Mouse (Mus musculus): ENCODE measurements at regions not wholly inside any gene's neighbourhood (a gene's known extent, or its start where the extent isn't known, plus 50 kb on each side); places are given as distances from the start of the nearest gene placed in this dataset.

GRCm38 (mm10) chr9:68340921-68341320 lies 312.7 kb upstream of the Rora start:
- H3K36me3 ChIP-seq (ENCODE audit: insufficient read depth, low read length): no peaks in the 10 kb centered on the region
- no peak for ATAC-seq (replicated peaks; ENCODE audit: low FRiP score, low read depth)
- DNase-seq (ENCODE audit: low spot score): no peak
- no peaks in the 10 kb centered on the region for H3K4me1 ChIP-seq (replicated peaks; ENCODE audit: insufficient read depth, low read length)
- H3K4me2 ChIP-seq (ENCODE audit: low read length): no peak overlapping the region
- H3K27ac ChIP-seq: no peak overlapping the region
- H3K4me3 ChIP-seq (replicated peaks; ENCODE audit: low read depth, low read length): no peak overlapping the region
- no peak for TF ChIP-seq CTCF (IDR thresholded peaks at IDR 0.05; ENCODE audit: low read depth)
- no peaks in the 10 kb centered on the region for H3K9me3 ChIP-seq (replicated peaks; ENCODE audit: low read length)
- H3K9ac ChIP-seq (ENCODE audit: low read depth, low read length): no peak overlapping the region
- WGBS: 59% methylated on average over 3 of the region's 3 CpGs
- H3K27me3 ChIP-seq (ENCODE audit: insufficient read depth, low read length): no peaks in the 10 kb centered on the region

- DNase-seq (ENCODE audit: low spot score): no peak
- H3K36me3 ChIP-seq (ENCODE audit: insufficient read depth, low read length): no peaks in the 10 kb centered on the region
- no peak overlapping the region for H3K4me2 ChIP-seq (ENCODE audit: low read length)
- H3K9me3 ChIP-seq (replicated peaks; ENCODE audit: low read length): no peaks in the 10 kb centered on the region
- TF ChIP-seq CTCF (IDR thresholded peaks at IDR 0.05; ENCODE audit: low read depth): no peak
- no peak overlapping the region for H3K27ac ChIP-seq
- no peaks in the 10 kb centered on the region for H3K4me1 ChIP-seq (replicated peaks; ENCODE audit: insufficient read depth, low read length)
- no peak for ATAC-seq (replicated peaks; ENCODE audit: low FRiP score, low read depth)
- H3K4me3 ChIP-seq (replicated peaks; ENCODE audit: low read depth, low read length): no peak overlapping the region
- 83% methylated on average over 3 of the region's 3 CpGs for WGBS
- H3K27me3 ChIP-seq (ENCODE audit: insufficient read depth, low read length): no peaks in the 10 kb centered on the region
- no peak overlapping the region for H3K9ac ChIP-seq (ENCODE audit: low read depth, low read length)
These were observed 312.1 kb upstream of the Rora start for GRCm38 (mm10) chr9:68341511-68341910.

DNA sequence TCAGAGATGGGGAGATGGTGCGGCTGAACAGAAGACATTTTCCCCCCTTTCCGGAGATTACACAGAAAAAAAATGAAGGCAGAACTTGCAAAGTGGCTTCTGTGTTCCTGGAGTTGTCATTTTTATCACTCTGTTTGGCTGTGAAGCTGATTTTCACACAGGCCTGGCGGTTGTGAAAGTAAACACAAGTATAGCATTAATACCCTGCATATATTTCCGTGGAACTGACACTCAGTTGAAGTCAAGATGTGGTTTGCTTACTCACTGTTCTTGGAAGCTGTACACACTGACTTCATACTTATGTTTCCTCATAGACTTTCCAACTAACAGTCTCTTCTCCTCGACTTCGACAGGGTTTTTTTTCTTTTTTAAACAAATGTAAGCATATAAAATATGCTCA lies 306.2 kb upstream of the Rora start:
- no peaks in the 10 kb centered on the region for H3K4me1 ChIP-seq (replicated peaks; ENCODE audit: insufficient read depth, low read length)
- no peaks in the 10 kb centered on the region for H3K9me3 ChIP-seq (replicated peaks; ENCODE audit: low read length)
- no peak overlapping the region for H3K9ac ChIP-seq (ENCODE audit: low read depth, low read length)
- no peak for TF ChIP-seq CTCF (IDR thresholded peaks at IDR 0.05; ENCODE audit: low read depth)
- WGBS: 81% methylated on average over 6 of the region's 6 CpGs
- H3K27ac ChIP-seq: no peak overlapping the region
- no peaks in the 10 kb centered on the region for H3K27me3 ChIP-seq (ENCODE audit: insufficient read depth, low read length)
- ATAC-seq (replicated peaks; ENCODE audit: low FRiP score, low read depth) (no peak), DNase-seq (ENCODE audit: low spot score) (no peak)
- no peak overlapping the region for H3K4me3 ChIP-seq (replicated peaks; ENCODE audit: low read depth, low read length)
- no peaks in the 10 kb centered on the region for H3K36me3 ChIP-seq (ENCODE audit: insufficient read depth, low read length)
- no peak overlapping the region for H3K4me2 ChIP-seq (ENCODE audit: low read length)

DNA sequence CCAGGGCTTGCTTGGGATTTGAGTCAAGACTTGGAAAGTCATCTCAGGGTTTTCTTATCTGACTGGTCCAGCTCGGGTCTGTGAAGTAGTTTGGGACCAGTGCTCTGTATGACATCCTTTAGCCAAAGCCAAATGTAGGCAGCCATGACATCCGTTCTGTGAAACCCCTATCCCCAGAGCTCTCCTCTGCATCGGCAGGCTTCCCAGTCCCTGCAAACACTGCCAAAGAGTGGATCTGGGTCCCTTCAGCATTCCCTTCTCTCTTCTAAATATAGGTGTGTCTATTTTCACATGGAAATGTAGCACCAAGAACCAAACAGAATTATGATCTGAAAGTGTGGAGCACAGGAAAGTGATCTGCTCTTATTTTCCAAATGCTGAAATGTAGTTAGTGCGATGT lies 302.1 kb upstream of the Rora start:
- DNase-seq (ENCODE audit: low spot score): no peak
- Histone ChIP-seq H3K27ac (no peak overlapping the region), H3K9me3 (replicated peaks; ENCODE audit: low read length) (no peaks in the 10 kb centered on the region), H3K4me2 (ENCODE audit: low read length) (no peak overlapping the region), H3K9ac (ENCODE audit: low read depth, low read length) (no peak overlapping the region), H3K4me3 (replicated peaks; ENCODE audit: low read depth, low read length) (no peak overlapping the region), H3K27me3 (ENCODE audit: insufficient read depth, low read length) (no peaks in the 10 kb centered on the region), H3K36me3 (ENCODE audit: insufficient read depth, low read length) (no peaks in the 10 kb centered on the region), H3K4me1 (replicated peaks; ENCODE audit: insufficient read depth, low read length) (no peaks in the 10 kb centered on the region)
- no peak for TF ChIP-seq CTCF (IDR thresholded peaks at IDR 0.05; ENCODE audit: low read depth)
- ATAC-seq (replicated peaks; ENCODE audit: low FRiP score, low read depth): no peak
- 88% methylated on average over 4 of the region's 4 CpGs for WGBS

DNA sequence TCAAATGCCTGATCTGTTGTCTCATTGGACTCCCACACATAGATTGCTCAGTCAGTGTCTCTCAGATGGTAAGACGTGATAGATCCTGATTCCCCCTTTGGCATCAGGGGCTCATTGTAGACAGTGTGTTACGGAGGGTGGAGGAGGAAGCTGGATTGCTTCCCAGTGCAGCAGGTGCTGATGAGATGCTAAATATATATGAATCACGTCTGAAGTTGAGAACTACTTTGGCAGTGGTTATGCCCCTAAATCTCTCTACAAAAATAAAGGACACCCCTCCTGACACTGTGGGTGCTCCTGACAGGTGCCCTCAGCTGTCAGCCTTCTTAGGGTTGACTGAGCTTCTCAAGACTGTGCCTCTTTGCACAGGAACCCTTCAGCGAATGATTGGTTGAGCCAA lies 299.1 kb upstream of the Rora start:
- ATAC-seq (replicated peaks; ENCODE audit: low FRiP score, low read depth) (no peak), DNase-seq (ENCODE audit: low spot score) (no peak)
- no peak overlapping the region for H3K4me3 ChIP-seq (replicated peaks; ENCODE audit: low read depth, low read length)
- no peaks in the 10 kb centered on the region for H3K4me1 ChIP-seq (replicated peaks; ENCODE audit: insufficient read depth, low read length)
- no peaks in the 10 kb centered on the region for H3K9me3 ChIP-seq (replicated peaks; ENCODE audit: low read length)
- H3K4me2 ChIP-seq (ENCODE audit: low read length): no peak overlapping the region
- no peak overlapping the region for H3K9ac ChIP-seq (ENCODE audit: low read depth, low read length)
- no peaks in the 10 kb centered on the region for H3K27me3 ChIP-seq (ENCODE audit: insufficient read depth, low read length)
- no peaks in the 10 kb centered on the region for H3K36me3 ChIP-seq (ENCODE audit: insufficient read depth, low read length)
- TF ChIP-seq CTCF (IDR thresholded peaks at IDR 0.05; ENCODE audit: low read depth): no peak
- no peak overlapping the region for H3K27ac ChIP-seq
- 58% methylated on average over 4 of the region's 4 CpGs for WGBS

GRCm38 (mm10) chr9:68356078-68356477 lies 297.5 kb upstream of the Rora start:
- 66% methylated on average over 4 of the region's 4 CpGs for WGBS
- DNase-seq (ENCODE audit: low spot score): no peak
- Histone ChIP-seq H3K4me3 (replicated peaks; ENCODE audit: low read depth, low read length) (no peak overlapping the region), H3K27me3 (ENCODE audit: insufficient read depth, low read length) (no peaks in the 10 kb centered on the region), H3K4me1 (replicated peaks; ENCODE audit: insufficient read depth, low read length) (no peaks in the 10 kb centered on the region), H3K9me3 (replicated peaks; ENCODE audit: low read length) (no peaks in the 10 kb centered on the region), H3K9ac (ENCODE audit: low read depth, low read length) (no peak overlapping the region), H3K4me2 (ENCODE audit: low read length) (no peak overlapping the region), H3K36me3 (ENCODE audit: insufficient read depth, low read length) (no peaks in the 10 kb centered on the region), H3K27ac (no peak overlapping the region)
- no peak for TF ChIP-seq CTCF (IDR thresholded peaks at IDR 0.05; ENCODE audit: low read depth)
- ATAC-seq (replicated peaks; ENCODE audit: low FRiP score, low read depth): no peak

DNA sequence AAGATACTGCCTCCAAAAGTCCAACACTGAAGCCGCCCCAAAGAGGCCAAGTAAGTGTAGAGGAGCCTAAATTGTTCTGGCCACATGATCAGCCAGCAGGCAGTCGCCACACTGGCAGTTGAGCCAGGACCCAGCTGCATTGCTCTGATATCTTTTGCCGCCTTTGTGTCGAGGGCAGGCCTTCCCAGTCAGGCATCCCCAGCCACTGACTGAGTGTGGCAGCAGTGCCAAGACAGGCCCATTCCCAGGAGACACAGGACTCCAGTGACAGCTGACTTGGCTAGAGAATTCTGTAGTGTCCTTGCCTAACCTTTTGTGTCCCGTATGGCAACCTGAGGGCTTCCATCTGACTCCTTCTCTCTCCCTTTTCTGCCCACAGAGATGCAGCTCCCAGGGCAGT lies 296.4 kb upstream of the Rora start:
- Histone ChIP-seq H3K36me3 (ENCODE audit: insufficient read depth, low read length) (no peaks in the 10 kb centered on the region), H3K9ac (ENCODE audit: low read depth, low read length) (no peak overlapping the region), H3K4me1 (replicated peaks; ENCODE audit: insufficient read depth, low read length) (no peaks in the 10 kb centered on the region), H3K27me3 (ENCODE audit: insufficient read depth, low read length) (no peaks in the 10 kb centered on the region), H3K27ac (no peak overlapping the region), H3K9me3 (replicated peaks; ENCODE audit: low read length) (no peaks in the 10 kb centered on the region), H3K4me3 (replicated peaks; ENCODE audit: low read depth, low read length) (no peak overlapping the region), H3K4me2 (ENCODE audit: low read length) (no peak overlapping the region)
- DNase-seq (ENCODE audit: low spot score) (no peak), ATAC-seq (replicated peaks; ENCODE audit: low FRiP score, low read depth) (no peak)
- 71% methylated on average over 5 of the region's 5 CpGs for WGBS
- TF ChIP-seq CTCF (IDR thresholded peaks at IDR 0.05; ENCODE audit: low read depth): no peak
